Mouse (Mus musculus): ENCODE results near the gene Rhd. TPM values are rescaled to one million over a fixed set of nuclear protein-coding genes. Genes with fewer than 3 reads are reported as not detected.

Gene Rhd
- polyA plus RNA-seq, 1 experiment from 2014 or later: 39.4 TPM

GRCm38 (mm10) chr4:134914122-134914863 is 50.0 kb downstream of the Rhd start:
- H3K9me3 ChIP-seq: no peaks in the 10 kb centered on the region
- H3K9ac ChIP-seq: peak overlapping the region; percentile 80
- peaks cover 10% of the 10 kb centered on the region for H3K36me3 ChIP-seq
- WGBS: under 1% methylated on average over 35 of the region's 43 CpGs
- no peaks in the 10 kb centered on the region for H3K27me3 ChIP-seq (replicated peaks)
- peak overlapping the region; percentile 95 for H3K27ac ChIP-seq
- H3K4me2 ChIP-seq: peak overlapping the region; percentile 64
- H3K4me1 ChIP-seq: peaks cover 5% of the 10 kb centered on the region; the same call in 1 of the 2 replicates
- peak overlapping the region; percentile 84 for H3K4me3 ChIP-seq (replicated peaks)
- ATAC-seq (ENCODE audit: insufficient read depth, low FRiP score, low read depth): peak; percentile 62

GRCm38 (mm10) chr4:134914864-134915209 is 50.5 kb downstream of the Rhd start, which contains the start of gene Tmem50a:
Tmem50a (minus strand) TSS chr4:134915024.
- peak; percentile 94 for ATAC-seq (ENCODE audit: insufficient read depth, low FRiP score, low read depth)

GRCm38 (mm10) chr4:134915223-134916050 is 51.1 kb downstream of the Rhd start:
- H3K4me1 ChIP-seq: peaks cover 5% of the 10 kb centered on the region; the same call in 1 of the 2 replicates
- no peak overlapping the region for H3K9ac ChIP-seq
- no peak for ATAC-seq (ENCODE audit: insufficient read depth, low FRiP score, low read depth)
- H3K4me2 ChIP-seq: peak overlapping the region; percentile 64
- peak overlapping the region; percentile 84 for H3K4me3 ChIP-seq (replicated peaks)
- peak overlapping the region; percentile 95; the same call in 1 of the 2 replicates for H3K27ac ChIP-seq
- 54% methylated on average over 14 of the region's 14 CpGs for WGBS
- no peaks in the 10 kb centered on the region for H3K27me3 ChIP-seq (replicated peaks)
- no peaks in the 10 kb centered on the region for H3K9me3 ChIP-seq
- H3K36me3 ChIP-seq: peaks cover 7% of the 10 kb centered on the region; the same call in 1 of the 2 replicates

More at GRCm38 (mm10) chr4:134914864-134915209, 50.5 kb downstream of the Rhd start, which contains the start of gene Tmem50a:
- H3K27ac ChIP-seq: peak within 1 kb of the TSS; percentile 95
- H3K9me3 ChIP-seq: no peaks in the 10 kb centered on the region
- peaks cover 5% of the 10 kb centered on the region; the same call in 1 of the 2 replicates for H3K4me1 ChIP-seq
- peak within 1 kb of the TSS; percentile 84 for H3K4me3 ChIP-seq (replicated peaks)
- H3K9ac ChIP-seq: peak within 1 kb of the TSS; percentile 80
- peaks cover 7% of the 10 kb centered on the region; the same call in 1 of the 2 replicates for H3K36me3 ChIP-seq
- H3K4me2 ChIP-seq: peak within 1 kb of the TSS; percentile 64
- under 1% methylated on average over 25 of the region's 25 CpGs for WGBS
- no peaks in the 10 kb centered on the region for H3K27me3 ChIP-seq (replicated peaks)

- ATAC-seq (ENCODE audit: insufficient read depth, low FRiP score, low read depth): no peak
- no peaks in the 10 kb centered on the region for H3K27me3 ChIP-seq (replicated peaks)
- no peaks in the 10 kb centered on the region for H3K9me3 ChIP-seq
- no peak overlapping the region for H3K4me3 ChIP-seq (replicated peaks)
- no peak overlapping the region for H3K9ac ChIP-seq
- H3K27ac ChIP-seq: no peak overlapping the region
- H3K4me1 ChIP-seq: peaks cover 5% of the 10 kb centered on the region; the same call in 1 of the 2 replicates
- peaks cover 2% of the 10 kb centered on the region; the same call in 1 of the 2 replicates for H3K36me3 ChIP-seq
- 70% methylated on average over 3 of the region's 3 CpGs for WGBS
- no peak overlapping the region for H3K4me2 ChIP-seq
Observed at GRCm38 (mm10) chr4:134917194-134917593, 52.9 kb downstream of the Rhd start.

- H3K4me3 ChIP-seq (replicated peaks): no peak overlapping the region
- H3K36me3 ChIP-seq: no peaks in the 10 kb centered on the region
- no peak overlapping the region for H3K27ac ChIP-seq
- H3K4me2 ChIP-seq: no peak overlapping the region
- ATAC-seq (ENCODE audit: insufficient read depth, low FRiP score, low read depth): no peak
- H3K9me3 ChIP-seq: no peaks in the 10 kb centered on the region
- H3K27me3 ChIP-seq (replicated peaks): no peaks in the 10 kb centered on the region
- no peak overlapping the region for H3K9ac ChIP-seq
- WGBS: 38% methylated on average over 7 of the region's 7 CpGs
- peaks cover 5% of the 10 kb centered on the region; the same call in 1 of the 2 replicates for H3K4me1 ChIP-seq
Observed at GRCm38 (mm10) chr4:134918381-134918780, 54.0 kb downstream of the Rhd start.

- 38% methylated on average over 12 of the region's 12 CpGs for WGBS
- no peak overlapping the region for H3K4me3 ChIP-seq (replicated peaks)
- H3K4me2 ChIP-seq: no peak overlapping the region
- H3K9me3 ChIP-seq: no peaks in the 10 kb centered on the region
- H3K4me1 ChIP-seq: peaks cover 5% of the 10 kb centered on the region; the same call in 1 of the 2 replicates
- no peak overlapping the region for H3K9ac ChIP-seq
- ATAC-seq (ENCODE audit: insufficient read depth, low FRiP score, low read depth): no peak
- no peaks in the 10 kb centered on the region for H3K27me3 ChIP-seq (replicated peaks)
- no peak overlapping the region for H3K27ac ChIP-seq
- H3K36me3 ChIP-seq: no peaks in the 10 kb centered on the region
Observed at GRCm38 (mm10) chr4:134919733-134920540, 55.6 kb downstream of the Rhd start.

- no peak overlapping the region for H3K9ac ChIP-seq
- H3K9me3 ChIP-seq: no peaks in the 10 kb centered on the region
- no peaks in the 10 kb centered on the region for H3K27me3 ChIP-seq (replicated peaks)
- 94% methylated on average over 6 of the region's 6 CpGs for WGBS
- no peak overlapping the region for H3K4me3 ChIP-seq (replicated peaks)
- H3K4me2 ChIP-seq: no peak overlapping the region
- no peak overlapping the region for H3K27ac ChIP-seq
- peaks cover 3% of the 10 kb centered on the region; the same call in 1 of the 2 replicates for H3K36me3 ChIP-seq
- H3K4me1 ChIP-seq: peaks cover 4% of the 10 kb centered on the region
- no peak for ATAC-seq (ENCODE audit: insufficient read depth, low FRiP score, low read depth)
Observed at GRCm38 (mm10) chr4:134920631-134921030, 56.3 kb downstream of the Rhd start.

GRCm38 (mm10) chr4:134921703-134922102 is 57.4 kb downstream of the Rhd start:
- WGBS: 89% methylated on average over 4 of the region's 4 CpGs
- Histone ChIP-seq H3K9me3 (no peaks in the 10 kb centered on the region), H3K9ac (no peak overlapping the region), H3K4me2 (no peak overlapping the region), H3K27ac (no peak overlapping the region), H3K4me1 (peaks cover 12% of the 10 kb centered on the region), H3K36me3 (peaks cover 13% of the 10 kb centered on the region), H3K27me3 (replicated peaks) (no peaks in the 10 kb centered on the region), H3K4me3 (replicated peaks) (no peak overlapping the region)
- ATAC-seq (ENCODE audit: insufficient read depth, low FRiP score, low read depth): no peak

- peak overlapping the region; percentile 70 for H3K4me2 ChIP-seq
- H3K4me3 ChIP-seq (replicated peaks): peak overlapping the region; percentile 99
- peaks cover 12% of the 10 kb centered on the region for H3K4me1 ChIP-seq
- WGBS: 58% methylated on average over 10 of the region's 10 CpGs
- H3K9me3 ChIP-seq: no peaks in the 10 kb centered on the region
- H3K27ac ChIP-seq: peak overlapping the region; percentile 98
- H3K36me3 ChIP-seq: peaks cover 17% of the 10 kb centered on the region
- no peaks in the 10 kb centered on the region for H3K27me3 ChIP-seq (replicated peaks)
- peak overlapping the region; percentile 17; the same call in 1 of the 2 replicates for H3K9ac ChIP-seq
- ATAC-seq (ENCODE audit: insufficient read depth, low FRiP score, low read depth): no peak
Observed at GRCm38 (mm10) chr4:134922111-134922924, 58.0 kb downstream of the Rhd start.

- Histone ChIP-seq H3K36me3 (peaks cover 19% of the 10 kb centered on the region), H3K9me3 (no peaks in the 10 kb centered on the region), H3K9ac (peak overlapping the region; percentile 17; the same call in 1 of the 2 replicates), H3K27ac (peak overlapping the region; percentile 98), H3K4me1 (peaks cover 12% of the 10 kb centered on the region), H3K27me3 (replicated peaks) (no peaks in the 10 kb centered on the region), H3K4me3 (replicated peaks) (peak overlapping the region; percentile 99), H3K4me2 (peak overlapping the region; percentile 70)
- WGBS: under 1% methylated on average over 13 of the region's 13 CpGs
- ATAC-seq (ENCODE audit: insufficient read depth, low FRiP score, low read depth): 0 out of 2 replicates have a peak, but pooled peaks have one; percentile 23
Observed at GRCm38 (mm10) chr4:134922925-134923244, 58.5 kb downstream of the Rhd start.
